Mouse (Mus musculus) stomach, embryonic 16.5 days (tissue): ENCODE results near the gene Clstn3. TPM values are rescaled to one million over a fixed set of nuclear protein-coding genes. Genes with fewer than 3 reads are reported as not detected.
"Not testable (repeated sequence)": the region's sequence is repeated elsewhere in the genome, so short reads cannot be mapped to it uniquely, and the experiment has no call there.

ENCODE experiments used
- ATAC-seq: fragments of 200-750 bp; cut with Nextera tagmentation; 2 replicates; pipeline ENCODE4 v1.8.0; 2017; ENCODE audit warnings: moderate number of reproducible peaks, moderate TSS enrichment; ENCODE audit not compliant: insufficient read depth, low FRiP score
- H3K27ac ChIP-seq: fragments of 300-500 bp; sonication (generic); 2 replicates; pipeline ENCODE4 v1.5.1; 2014; ENCODE audit warnings: low read length
- H3K27me3 ChIP-seq: fragments of 300-500 bp; sonication (generic); 2 replicates; pipeline ENCODE4 v1.6.1; 2014; ENCODE audit warnings: low read length, control low read depth, mixed read lengths; ENCODE audit not compliant: control insufficient read depth, insufficient read depth
- H3K36me3 ChIP-seq: fragments of 300-500 bp; sonication (generic); 2 replicates; pipeline ENCODE4 v1.6.1; 2014; ENCODE audit warnings: low read length; ENCODE audit not compliant: control insufficient read depth, insufficient read depth
- H3K4me1 ChIP-seq: fragments of 300-500 bp; sonication (generic); 2 replicates; pipeline ENCODE4 v1.6.1; 2014; ENCODE audit warnings: low read length, control low read depth, mixed read lengths; ENCODE audit not compliant: control insufficient read depth, insufficient read depth
- H3K4me2 ChIP-seq: fragments of 300-500 bp; sonication (generic); 2 replicates; pipeline ENCODE4 v1.6.1; 2014; ENCODE audit warnings: low read depth, low read length, mixed read lengths
- H3K4me3 ChIP-seq: fragments of 300-500 bp; sonication (generic); replicated peaks from 2 replicates; pipeline ENCODE4 v1.5.1; 2014; ENCODE audit warnings: mild to moderate bottlenecking, low read length
- H3K9ac ChIP-seq: fragments of 300-500 bp; sonication (generic); 2 replicates; pipeline ENCODE4 v1.6.1; 2014; ENCODE audit warnings: low read length
- H3K9me3 ChIP-seq: fragments of 300-500 bp; sonication (generic); replicated peaks from 2 replicates; pipeline ENCODE4 v1.6.1; 2016; ENCODE audit warnings: low read length, control low read depth; ENCODE audit not compliant: control insufficient read depth
- WGBS: fragments of 180-500 bp; shearing (Covaris S2); extraction: QIAGEN DNeasy Blood & Tissue Kit; methylation state at CpG from one replicate; pipeline ENCODE4 v1.1.7; 2014; 5-methylcytosine and 5-hydroxymethylcytosine counted together
- polyA plus RNA-seq: library from polyadenylated mRNA; unstranded; fragments of >200 nt; fragmentation: Nextera tagmentation; extraction: Ambion mirVana; gene quantifications from 2 replicates; pipeline ENCODE4 v1.2.1, GENCODE M21; 2015

Gene Clstn3
- 5.9 and 7.3 TPM in 2 replicates for polyA plus RNA-seq

DNA sequence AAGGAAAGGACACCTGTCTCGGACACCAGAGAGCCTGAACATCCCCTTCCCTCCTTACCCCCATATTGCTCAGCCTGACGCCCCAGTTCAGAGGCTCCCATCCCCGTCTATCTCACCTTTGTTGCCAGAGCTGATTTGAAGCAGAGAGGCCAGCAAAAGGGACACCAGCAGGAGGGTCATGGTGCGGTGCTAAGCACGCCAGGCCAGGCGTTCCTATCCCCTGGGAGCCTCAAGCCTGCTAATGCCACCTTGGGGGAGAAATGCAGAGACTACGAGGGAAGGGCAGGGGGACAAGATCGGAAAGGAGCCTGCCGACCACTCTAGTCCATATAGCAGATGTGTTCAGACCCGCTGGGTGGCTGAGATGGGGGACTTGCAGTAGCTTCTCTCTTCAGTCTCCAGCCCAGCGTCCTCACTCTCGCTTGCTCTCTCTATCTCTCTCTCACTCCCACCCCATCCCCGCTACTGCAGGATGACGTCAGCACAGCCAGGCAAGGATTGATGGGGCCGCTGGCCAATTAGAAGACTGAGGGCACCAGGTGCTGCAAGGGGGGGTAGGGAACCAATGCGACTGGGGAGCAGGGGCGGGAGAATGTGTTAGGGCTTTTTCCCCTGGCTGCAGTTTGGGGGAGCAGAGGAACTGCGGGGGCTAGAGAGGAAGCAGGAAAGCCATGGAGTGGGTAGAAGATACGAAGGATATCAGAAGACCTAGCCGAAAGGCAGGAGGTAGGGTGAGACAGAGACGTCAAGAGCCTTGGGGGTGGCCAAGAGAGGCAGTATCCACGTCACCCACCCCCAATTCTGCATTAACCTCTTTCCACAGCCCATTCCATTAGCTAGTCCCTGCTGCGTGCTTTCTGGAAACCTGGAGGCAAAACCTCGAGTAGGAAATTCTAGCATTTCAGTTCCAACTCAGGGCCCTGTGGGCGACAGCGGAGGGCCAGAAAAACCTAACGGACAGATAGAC is at the start of gene Clstn3:
TSS of gene Clstn3 (minus strand) at position 490 of the 967 bp plus-strand sequence.
- Histone ChIP-seq H3K27me3 (no peaks in the 10 kb centered on the region), H3K9me3 (no peaks in the 10 kb centered on the region), H3K36me3 (no peaks in the 10 kb centered on the region), H3K9ac (peak within 1 kb of the TSS; percentile 66), H3K4me1 (peaks cover 6% of the 10 kb centered on the region; the same call in 1 of the 2 replicates), H3K4me2 (peak within 1 kb of the TSS; percentile 84), H3K4me3 (peak within 1 kb of the TSS; percentile 51), H3K27ac (no peak within 1 kb of the TSS)
- WGBS, result 6% methylated on average over 27 of the region's 27 CpGs
- ATAC-seq, result peak; percentile 92

DNA sequence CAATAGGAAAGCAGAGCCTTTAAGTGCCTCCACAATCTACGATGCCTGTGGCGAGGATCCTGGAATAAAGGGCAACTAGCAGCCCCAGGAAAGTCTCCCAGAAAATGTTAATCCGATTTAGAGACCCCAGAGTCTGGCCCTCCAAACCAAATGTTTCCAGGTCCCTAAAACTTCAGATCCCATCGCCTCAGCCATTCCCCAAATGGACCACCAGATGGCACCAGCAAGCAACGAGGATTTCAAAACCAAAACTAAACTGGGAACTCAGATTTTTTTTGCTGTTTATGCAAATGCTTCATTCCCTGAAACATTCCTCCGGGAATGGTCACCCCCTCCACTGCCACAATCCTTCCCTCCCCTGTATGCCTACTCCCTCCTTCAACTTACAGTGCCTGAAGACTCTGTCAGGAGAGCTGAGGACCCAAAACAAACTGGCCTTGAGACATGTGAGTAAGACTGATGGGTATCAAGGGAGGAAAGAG is 47.8 kb upstream of the Clstn3 start, which contains the start of gene C1ra:
TSS of gene C1ra (plus strand) at position 51 of the 482 bp plus-strand sequence.
- H3K36me3 ChIP-seq, result no peaks in the 10 kb centered on the region
- no peak for ATAC-seq
- H3K27ac ChIP-seq, result no peak within 1 kb of the TSS
- H3K4me1 ChIP-seq, result no peaks in the 10 kb centered on the region
- H3K4me2 ChIP-seq, result peak within 1 kb of the TSS; percentile 62
- no peaks in the 10 kb centered on the region for H3K27me3 ChIP-seq
- 6% methylated on average over 6 of the region's 6 CpGs for WGBS
- H3K9ac ChIP-seq, result peak within 1 kb of the TSS; percentile 66
- no peaks in the 10 kb centered on the region for H3K9me3 ChIP-seq
- peak within 1 kb of the TSS; percentile 38 for H3K4me3 ChIP-seq

DNA sequence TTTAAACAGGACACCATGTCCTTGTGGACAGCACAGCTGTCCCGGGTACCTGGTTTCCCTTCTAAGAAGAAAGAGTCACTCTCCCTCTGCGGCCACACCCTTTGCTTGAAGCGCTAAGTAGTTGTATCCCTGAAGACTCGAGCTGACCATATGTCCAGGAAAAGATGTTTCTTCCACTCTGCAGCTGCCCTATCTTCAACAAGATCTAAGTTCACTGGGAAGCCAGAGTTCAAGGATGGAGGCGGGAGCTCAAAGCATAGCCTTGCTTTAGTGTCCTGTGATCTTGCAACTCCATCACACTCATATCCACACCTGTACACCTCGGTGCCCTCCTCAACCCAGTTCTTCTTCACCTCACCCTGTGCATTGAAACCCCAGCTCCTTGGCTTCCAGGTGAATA is 47.3 kb upstream of the Clstn3 start:
- Histone ChIP-seq H3K4me3 (no peak overlapping the region), H3K27me3 (no peaks in the 10 kb centered on the region), H3K36me3 (no peaks in the 10 kb centered on the region), H3K9ac (no peak overlapping the region), H3K9me3 (no peaks in the 10 kb centered on the region), H3K27ac (no peak overlapping the region), H3K4me1 (no peaks in the 10 kb centered on the region), H3K4me2 (no peak overlapping the region)
- WGBS, result 59% methylated on average over 6 of the region's 6 CpGs
- no peak for ATAC-seq

DNA sequence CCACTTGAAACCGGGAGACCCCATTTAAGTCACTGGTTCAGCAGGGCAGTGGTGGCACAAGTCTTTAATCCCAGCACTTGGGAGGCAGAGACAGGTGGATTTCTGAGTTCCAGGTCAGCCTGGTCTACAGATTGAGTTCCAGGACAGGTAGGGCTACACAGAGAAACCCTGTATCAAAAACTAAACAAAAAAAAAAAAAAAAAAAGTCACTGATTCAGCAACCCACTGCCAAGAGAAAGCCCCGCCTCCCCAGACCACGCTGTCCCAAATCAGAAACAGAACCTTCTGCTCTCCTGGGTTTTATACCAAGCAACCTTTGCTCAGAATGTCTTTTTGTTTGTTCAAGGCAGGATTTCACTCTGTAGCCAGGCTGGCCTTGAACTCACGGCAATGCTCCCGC is 44.6 kb upstream of the Clstn3 start:
- not testable (repeated sequence) for ATAC-seq, H3K27me3 ChIP-seq, H3K4me3 ChIP-seq, H3K36me3 ChIP-seq, H3K27ac ChIP-seq, H3K9ac ChIP-seq, H3K9me3 ChIP-seq, H3K4me2 ChIP-seq, H3K4me1 ChIP-seq
- WGBS, result 85% methylated on average over 5 of the region's 5 CpGs

DNA sequence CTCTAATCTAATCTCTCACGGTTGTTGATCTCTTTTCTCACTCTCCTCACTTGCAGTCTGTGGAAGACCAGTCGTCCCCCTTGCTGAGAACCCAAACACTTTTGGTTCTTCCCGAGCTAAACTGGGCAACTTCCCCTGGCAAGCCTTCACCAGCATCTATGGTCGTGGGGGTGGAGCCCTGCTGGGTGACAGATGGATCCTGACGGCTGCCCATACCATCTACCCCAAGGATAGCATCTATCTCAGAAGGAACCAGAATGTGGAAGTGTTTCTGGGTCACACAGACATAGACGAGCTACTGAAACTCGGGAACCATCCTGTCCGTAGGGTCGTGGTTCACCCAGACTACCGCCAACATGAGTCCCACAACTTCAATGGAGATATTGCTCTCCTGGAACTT is 43.7 kb upstream of the Clstn3 start:
- Histone ChIP-seq H3K9ac (no peak overlapping the region), H3K4me2 (no peak overlapping the region), H3K36me3 (no peaks in the 10 kb centered on the region), H3K9me3 (no peaks in the 10 kb centered on the region), H3K27me3 (no peaks in the 10 kb centered on the region), H3K27ac (no peak overlapping the region), H3K4me1 (no peaks in the 10 kb centered on the region), H3K4me3 (no peak overlapping the region)
- WGBS, result 79% methylated on average over 10 of the region's 10 CpGs
- ATAC-seq, result no peak

DNA sequence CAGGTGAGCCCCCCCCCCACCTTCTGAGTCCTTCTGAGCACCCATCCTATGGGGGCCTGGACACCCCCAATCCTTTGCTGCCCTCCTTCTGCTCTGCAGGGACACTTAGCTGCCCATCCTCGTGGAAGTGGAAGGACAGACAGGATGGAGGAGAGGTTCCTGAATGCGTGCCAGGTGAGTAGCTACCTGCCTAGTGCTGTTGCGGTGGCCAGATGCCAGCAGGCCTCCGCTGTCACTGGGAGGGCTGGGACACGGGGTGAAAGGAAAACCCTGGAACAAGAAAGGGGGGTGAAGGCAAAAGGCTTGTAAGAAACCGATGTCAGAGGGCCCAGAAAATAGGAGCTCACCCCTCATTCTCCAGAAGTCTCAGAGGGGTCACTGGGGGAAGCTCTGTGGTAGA is 42.4 kb upstream of the Clstn3 start:
- no peaks in the 10 kb centered on the region for H3K9me3 ChIP-seq
- no peak overlapping the region for H3K4me3 ChIP-seq
- H3K4me1 ChIP-seq, result no peaks in the 10 kb centered on the region
- 71% methylated on average over 6 of the region's 6 CpGs for WGBS
- no peak for ATAC-seq
- no peaks in the 10 kb centered on the region for H3K36me3 ChIP-seq
- H3K27ac ChIP-seq, result no peak overlapping the region
- no peaks in the 10 kb centered on the region for H3K27me3 ChIP-seq
- no peak overlapping the region for H3K4me2 ChIP-seq
- no peak overlapping the region for H3K9ac ChIP-seq

DNA sequence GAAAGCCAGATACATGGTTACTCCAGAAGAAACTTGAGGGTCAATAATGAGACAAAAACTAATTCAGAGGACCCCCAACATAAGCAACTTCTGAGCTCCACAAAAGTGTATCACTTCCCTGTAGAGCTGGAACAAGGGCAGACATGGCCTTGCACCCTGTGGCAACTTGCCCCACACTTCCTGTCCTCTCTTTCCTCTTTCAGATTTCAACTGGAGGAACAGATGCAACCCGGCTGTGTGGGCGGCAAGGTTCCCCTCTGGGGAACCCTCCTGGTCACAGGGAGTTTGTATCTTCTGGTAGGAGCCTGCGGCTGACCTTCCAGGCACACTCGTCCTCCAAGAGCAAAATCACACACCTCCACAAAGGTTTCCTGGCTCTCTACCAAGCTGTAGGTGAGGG is 40.4 kb upstream of the Clstn3 start:
- WGBS, result 71% methylated on average over 4 of the region's 4 CpGs
- H3K9me3 ChIP-seq, result no peaks in the 10 kb centered on the region
- H3K4me1 ChIP-seq, result peaks cover 3% of the 10 kb centered on the region
- H3K9ac ChIP-seq, result no peak overlapping the region
- ATAC-seq, result no peak
- no peak overlapping the region for H3K27ac ChIP-seq
- H3K36me3 ChIP-seq, result no peaks in the 10 kb centered on the region
- H3K4me2 ChIP-seq, result no peak overlapping the region
- no peaks in the 10 kb centered on the region for H3K27me3 ChIP-seq
- H3K4me3 ChIP-seq, result no peak overlapping the region

DNA sequence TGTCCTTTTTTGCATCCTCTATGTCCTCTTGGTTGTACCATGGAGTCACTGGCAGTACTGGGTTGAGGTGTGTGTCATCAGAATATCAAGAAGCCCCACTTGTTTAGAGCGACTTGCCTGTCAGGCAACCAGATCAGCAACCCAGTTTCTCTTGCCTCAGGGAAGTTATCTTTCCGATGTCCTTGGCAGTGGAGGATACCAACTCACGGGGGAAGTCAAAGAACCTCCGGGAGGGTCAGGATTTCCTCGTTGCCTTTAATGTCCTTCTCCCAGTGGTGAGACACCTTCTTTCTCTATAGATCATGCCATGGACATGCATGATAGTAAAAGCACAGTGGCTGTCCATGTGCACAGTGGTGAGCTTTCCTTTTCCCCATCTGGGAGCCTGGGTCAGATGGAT is 37.4 kb upstream of the Clstn3 start:
- ATAC-seq, result no peak
- 90% methylated on average over 5 of the region's 5 CpGs for WGBS
- H3K27ac ChIP-seq, result no peak overlapping the region

DNA sequence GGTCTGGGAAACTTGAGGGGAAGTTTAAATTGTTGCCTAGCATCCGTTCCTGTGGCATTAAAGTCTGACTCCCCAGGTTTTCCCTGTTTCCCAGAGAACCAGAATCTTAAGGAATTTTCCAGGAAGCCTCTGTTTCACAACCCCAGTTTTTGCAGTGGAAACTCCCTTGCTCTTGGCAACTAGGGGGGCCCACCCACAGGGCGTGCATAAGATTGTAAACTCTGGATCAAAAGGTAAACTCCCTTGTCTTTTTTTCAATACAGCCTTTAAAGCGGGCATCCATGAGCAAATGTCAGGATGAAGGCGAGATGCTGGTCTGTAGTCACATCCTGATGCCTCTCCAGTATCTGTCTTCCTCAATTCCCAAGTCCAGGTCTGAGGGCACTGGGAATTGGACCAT is 36.9 kb upstream of the Clstn3 start:
- Histone ChIP-seq H3K4me2 (no peak overlapping the region), H3K4me1 (peaks cover 4% of the 10 kb centered on the region), H3K9me3 (no peaks in the 10 kb centered on the region), H3K9ac (no peak overlapping the region), H3K27me3 (no peaks in the 10 kb centered on the region), H3K27ac (no peak overlapping the region), H3K4me3 (no peak overlapping the region), H3K36me3 (no peaks in the 10 kb centered on the region)
- WGBS, result 70% methylated on average over 4 of the region's 4 CpGs
- no peak for ATAC-seq

More for the DNA sequence above, 37.4 kb upstream of the Clstn3 start:
- Histone ChIP-seq H3K36me3 (no peaks in the 10 kb centered on the region), H3K9ac (no peak overlapping the region), H3K9me3 (no peaks in the 10 kb centered on the region), H3K4me3 (no peak overlapping the region), H3K4me1 (peaks cover 4% of the 10 kb centered on the region), H3K4me2 (no peak overlapping the region), H3K27me3 (no peaks in the 10 kb centered on the region)
